Mouse (Mus musculus) liver, embryonic 14.5 days (tissue): ENCODE data around the gene Ms4a7.

Experiments
- CTCF ChIP-seq: IDR thresholded peaks from 2 replicates; pipeline ENCODE4 v1.5.1; 2016; ENCODE audit warnings: antibody characterized with exemption, low read depth, control low read depth
- EP300 ChIP-seq: IDR thresholded peaks from 2 replicates; pipeline ENCODE4 v1.6.1; 2016; ENCODE audit warnings: antibody characterized with exemption, low read depth

GRCm38 (mm10) chr19:11368310-11368709, 32.4 kb upstream of the Ms4a7 start:
- no peak for TF ChIP-seq CTCF
- TF ChIP-seq EP300: no peak
